Mouse (Mus musculus): ENCODE measurements around the gene Rasgrp2. TPM values are rescaled to one million over a fixed set of nuclear protein-coding genes. Genes with fewer than 3 reads are reported as not detected.

Gene Rasgrp2
- 14.6 and 16.7 TPM in 2 replicates for polyA plus RNA-seq (2016; fragmentation: Nextera tagmentation; extraction: Ambion mirVana)

GRCm38 (mm10) chr19:6399285-6400095, at the start of gene Rasgrp2:
Rasgrp2 (plus strand) TSS chr19:6399340.
- H3K27me3 ChIP-seq (ENCODE audit: low read depth, poor library complexity, severe bottlenecking), result peaks cover 83% of the 10 kb centered on the region
- peak within 1 kb of the TSS; percentile 77 for H3K27ac ChIP-seq
- DNase-seq (ENCODE audit: low spot score), result peak; percentile 51
- WGBS, result 1% methylated on average over 85 of the region's 87 CpGs
- no peaks in the 10 kb centered on the region for H3K9me3 ChIP-seq (replicated peaks)
- H3K4me3 ChIP-seq, result peak within 1 kb of the TSS; percentile 74
- H3K4me1 ChIP-seq, result peaks cover 58% of the 10 kb centered on the region
- H3K36me3 ChIP-seq, result no peaks in the 10 kb centered on the region

- DNase-seq (ENCODE audit: low spot score), result no peak
- Histone ChIP-seq H3K36me3 (peaks cover 50% of the 10 kb centered on the region), H3K27ac (peak overlapping the region; percentile 38; the same call in 1 of the 2 replicates), H3K4me1 (peaks cover 36% of the 10 kb centered on the region), H3K4me3 (no peak overlapping the region), H3K9me3 (replicated peaks) (no peaks in the 10 kb centered on the region), H3K27me3 (ENCODE audit: low read depth, poor library complexity, severe bottlenecking) (no peaks in the 10 kb centered on the region)
- 78% methylated on average over 14 of the region's 14 CpGs for WGBS
Measured at GRCm38 (mm10) chr19:6351431-6352106, 47.6 kb upstream of the Rasgrp2 start.

DNA sequence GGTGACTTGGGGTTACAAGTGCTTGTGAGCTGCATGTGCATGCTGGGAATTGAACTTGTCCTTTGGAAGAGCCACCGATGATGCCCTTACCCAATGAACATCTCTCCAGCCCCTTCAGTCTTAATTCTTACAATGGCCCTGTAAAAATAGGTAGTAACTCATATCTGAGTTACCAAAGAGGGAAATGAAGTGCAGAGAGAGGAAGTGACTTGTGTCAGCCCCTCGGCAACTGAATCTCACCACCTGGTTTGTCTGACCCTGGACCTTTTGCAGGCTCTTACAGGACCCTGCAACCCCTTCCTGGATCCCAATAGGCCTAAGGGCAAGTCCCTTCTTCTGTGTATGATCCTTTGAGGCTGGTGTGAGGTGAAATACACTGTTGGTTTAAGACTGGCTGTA, 47.0 kb upstream of the Rasgrp2 start:
- DNase-seq (ENCODE audit: low spot score), result no peak
- Histone ChIP-seq H3K27ac (no peak overlapping the region), H3K4me3 (no peak overlapping the region), H3K36me3 (peaks cover 45% of the 10 kb centered on the region), H3K9me3 (replicated peaks) (no peaks in the 10 kb centered on the region), H3K4me1 (peaks cover 36% of the 10 kb centered on the region), H3K27me3 (ENCODE audit: low read depth, poor library complexity, severe bottlenecking) (no peaks in the 10 kb centered on the region)
- WGBS, result 89% methylated on average over 2 of the region's 2 CpGs

- peaks cover 34% of the 10 kb centered on the region for H3K36me3 ChIP-seq
- H3K27ac ChIP-seq, result no peak overlapping the region
- peaks cover 20% of the 10 kb centered on the region for H3K4me1 ChIP-seq
- H3K4me3 ChIP-seq, result no peak overlapping the region
- H3K27me3 ChIP-seq (ENCODE audit: low read depth, poor library complexity, severe bottlenecking), result no peaks in the 10 kb centered on the region
- 87% methylated on average over 7 of the region's 7 CpGs for WGBS
- H3K9me3 ChIP-seq (replicated peaks), result no peaks in the 10 kb centered on the region
- DNase-seq (ENCODE audit: low spot score), result no peak
Measured at GRCm38 (mm10) chr19:6354030-6354429, 45.1 kb upstream of the Rasgrp2 start.

DNA sequence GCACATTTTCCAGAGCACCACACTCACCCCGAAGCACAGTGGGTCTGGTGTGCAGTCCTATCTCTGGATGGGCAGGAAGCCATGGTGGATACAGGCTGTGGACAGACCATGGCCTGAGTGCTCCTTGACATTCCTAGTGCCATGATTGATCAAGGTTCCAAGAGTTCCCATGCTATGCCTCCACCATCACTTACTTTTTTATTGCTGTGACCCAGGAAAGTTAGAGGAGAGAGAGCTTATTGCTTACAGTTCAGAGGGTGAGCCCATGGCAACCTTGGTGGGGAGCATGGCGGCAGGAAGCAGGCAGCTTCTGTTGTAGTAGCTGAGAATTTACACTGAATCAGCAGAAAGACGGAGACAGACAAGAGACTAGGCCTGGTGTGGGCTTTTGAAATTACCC, 37.8 kb upstream of the Rasgrp2 start:
- Histone ChIP-seq H3K4me1 (peaks cover 17% of the 10 kb centered on the region), H3K36me3 (peaks cover 26% of the 10 kb centered on the region), H3K27ac (no peak overlapping the region), H3K4me3 (no peak overlapping the region), H3K9me3 (replicated peaks) (no peaks in the 10 kb centered on the region), H3K27me3 (ENCODE audit: low read depth, poor library complexity, severe bottlenecking) (no peaks in the 10 kb centered on the region)
- DNase-seq (ENCODE audit: low spot score), result no peak
- WGBS, result 93% methylated on average over 3 of the region's 3 CpGs

DNA sequence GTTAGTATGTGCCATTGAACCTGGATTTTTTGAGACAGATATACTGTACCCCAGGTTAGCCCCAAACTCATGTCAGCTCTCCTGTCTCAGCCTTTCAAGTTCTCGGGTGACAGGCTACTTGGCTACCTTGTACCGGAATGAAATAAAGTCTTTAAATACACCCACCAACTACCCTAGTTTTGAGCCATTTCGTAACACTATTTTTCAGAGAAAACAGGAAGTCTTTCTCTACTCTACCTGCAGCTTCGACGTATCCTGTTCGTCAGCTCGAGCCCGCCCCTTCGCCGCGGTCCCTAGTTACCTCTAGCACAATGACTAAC, 36.1 kb upstream of the Rasgrp2 start:
- no peaks in the 10 kb centered on the region for H3K27me3 ChIP-seq (ENCODE audit: low read depth, poor library complexity, severe bottlenecking)
- peaks cover 20% of the 10 kb centered on the region for H3K4me1 ChIP-seq
- peaks cover 43% of the 10 kb centered on the region for H3K36me3 ChIP-seq
- H3K27ac ChIP-seq, result peak overlapping the region; percentile 100
- WGBS, result under 1% methylated on average over 11 of the region's 11 CpGs
- no peak for DNase-seq (ENCODE audit: low spot score)
- H3K9me3 ChIP-seq (replicated peaks), result no peaks in the 10 kb centered on the region
- peak overlapping the region; percentile 99 for H3K4me3 ChIP-seq

GRCm38 (mm10) chr19:6363411-6364240, 35.5 kb upstream of the Rasgrp2 start, which contains the start of gene Sf1:
Sf1 (plus strand) TSS chr19:6363690.
- no peaks in the 10 kb centered on the region for H3K9me3 ChIP-seq (replicated peaks)
- peak; percentile 99 for DNase-seq (ENCODE audit: low spot score)
- WGBS, result under 1% methylated on average over 85 of the region's 85 CpGs
- peaks cover 49% of the 10 kb centered on the region for H3K36me3 ChIP-seq
- H3K27ac ChIP-seq, result peak within 1 kb of the TSS; percentile 100
- no peaks in the 10 kb centered on the region for H3K27me3 ChIP-seq (ENCODE audit: low read depth, poor library complexity, severe bottlenecking)
- peaks cover 20% of the 10 kb centered on the region for H3K4me1 ChIP-seq
- peak within 1 kb of the TSS; percentile 99 for H3K4me3 ChIP-seq

GRCm38 (mm10) chr19:6364317-6364725, 34.8 kb upstream of the Rasgrp2 start:
- no peaks in the 10 kb centered on the region for H3K27me3 ChIP-seq (ENCODE audit: low read depth, poor library complexity, severe bottlenecking)
- WGBS, result under 1% methylated on average over 55 of the region's 55 CpGs
- no peaks in the 10 kb centered on the region for H3K9me3 ChIP-seq (replicated peaks)
- H3K4me3 ChIP-seq, result peak overlapping the region; percentile 99
- DNase-seq (ENCODE audit: low spot score), result peak; percentile 93
- peaks cover 20% of the 10 kb centered on the region for H3K4me1 ChIP-seq
- peak overlapping the region; percentile 100 for H3K27ac ChIP-seq
- peaks cover 56% of the 10 kb centered on the region for H3K36me3 ChIP-seq

DNA sequence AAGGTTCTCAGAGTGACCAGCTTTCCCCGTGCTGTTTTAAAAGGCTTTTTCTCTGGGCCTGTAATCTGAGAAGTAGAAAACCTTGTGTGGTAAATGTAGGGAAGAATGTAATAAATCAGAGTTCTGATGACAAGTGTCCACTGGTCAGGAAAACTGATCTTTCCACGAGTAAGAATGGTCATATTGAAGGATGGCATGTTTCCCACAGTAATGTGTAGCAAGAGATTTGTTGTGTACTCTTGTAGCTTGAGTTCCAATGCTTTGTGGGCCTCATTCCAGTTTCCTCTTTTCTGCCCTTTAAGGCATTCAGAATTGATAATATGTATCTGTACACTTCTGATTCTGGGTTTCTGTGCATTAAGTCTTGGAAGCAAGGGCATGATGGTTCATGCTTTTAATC, 34.3 kb upstream of the Rasgrp2 start:
- Histone ChIP-seq H3K4me3 (peak overlapping the region; percentile 99), H3K36me3 (peaks cover 61% of the 10 kb centered on the region), H3K4me1 (peaks cover 20% of the 10 kb centered on the region), H3K27ac (peak overlapping the region; percentile 100), H3K9me3 (replicated peaks) (no peaks in the 10 kb centered on the region), H3K27me3 (ENCODE audit: low read depth, poor library complexity, severe bottlenecking) (no peaks in the 10 kb centered on the region)
- WGBS, result 6% methylated on average over 2 of the region's 2 CpGs
- no peak for DNase-seq (ENCODE audit: low spot score)

DNA sequence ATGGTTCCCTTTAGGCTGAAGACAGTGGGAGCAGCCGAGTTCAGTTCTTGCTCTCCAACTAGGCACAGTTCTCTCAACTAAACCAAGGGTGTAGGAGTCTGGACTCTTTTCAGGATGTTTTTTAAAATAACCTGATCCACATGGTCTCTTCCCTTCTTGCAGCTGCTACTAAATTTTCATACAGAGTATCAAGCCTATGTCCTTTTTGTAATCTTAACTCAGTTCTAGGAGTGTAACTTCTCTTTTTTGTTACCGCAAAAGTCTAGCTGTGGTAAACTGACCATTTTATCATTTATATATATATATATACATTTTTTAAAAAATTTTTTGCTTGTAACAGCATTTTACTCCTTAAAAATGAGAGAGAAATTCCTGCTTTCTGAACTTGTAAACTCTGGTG, 29.0 kb upstream of the Rasgrp2 start:
- Histone ChIP-seq H3K4me1 (peaks cover 12% of the 10 kb centered on the region), H3K27me3 (ENCODE audit: low read depth, poor library complexity, severe bottlenecking) (no peaks in the 10 kb centered on the region), H3K36me3 (peaks cover 99% of the 10 kb centered on the region), H3K4me3 (no peak overlapping the region), H3K9me3 (replicated peaks) (no peaks in the 10 kb centered on the region), H3K27ac (no peak overlapping the region)
- WGBS, result 90% methylated on average over 2 of the region's 2 CpGs
- DNase-seq (ENCODE audit: low spot score), result no peak

DNA sequence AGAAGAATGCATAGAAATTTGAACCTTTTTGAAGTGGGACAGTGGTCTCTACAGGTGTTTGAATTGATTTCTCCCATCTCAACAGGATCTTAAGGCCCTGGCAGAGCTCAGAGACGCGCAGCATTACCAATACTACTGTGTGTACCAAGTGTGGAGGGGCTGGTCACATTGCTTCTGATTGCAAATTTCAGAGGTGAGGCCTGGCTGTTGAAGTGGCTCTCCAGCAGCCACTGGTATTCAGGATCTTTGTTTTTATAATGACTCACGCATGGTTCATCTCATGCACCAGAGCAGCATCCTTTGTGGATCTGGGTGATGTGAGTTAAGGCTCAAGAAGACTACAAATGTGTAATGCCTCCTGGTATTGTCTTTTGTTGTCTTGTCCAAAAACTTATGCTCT, 26.7 kb upstream of the Rasgrp2 start:
- no peak overlapping the region for H3K27ac ChIP-seq
- WGBS, result 95% methylated on average over 3 of the region's 3 CpGs
- no peak overlapping the region for H3K4me3 ChIP-seq
- no peaks in the 10 kb centered on the region for H3K9me3 ChIP-seq (replicated peaks)
- H3K27me3 ChIP-seq (ENCODE audit: low read depth, poor library complexity, severe bottlenecking), result no peaks in the 10 kb centered on the region
- peaks cover 99% of the 10 kb centered on the region for H3K36me3 ChIP-seq
- no peak for DNase-seq (ENCODE audit: low spot score)
- H3K4me1 ChIP-seq, result no peaks in the 10 kb centered on the region

DNA sequence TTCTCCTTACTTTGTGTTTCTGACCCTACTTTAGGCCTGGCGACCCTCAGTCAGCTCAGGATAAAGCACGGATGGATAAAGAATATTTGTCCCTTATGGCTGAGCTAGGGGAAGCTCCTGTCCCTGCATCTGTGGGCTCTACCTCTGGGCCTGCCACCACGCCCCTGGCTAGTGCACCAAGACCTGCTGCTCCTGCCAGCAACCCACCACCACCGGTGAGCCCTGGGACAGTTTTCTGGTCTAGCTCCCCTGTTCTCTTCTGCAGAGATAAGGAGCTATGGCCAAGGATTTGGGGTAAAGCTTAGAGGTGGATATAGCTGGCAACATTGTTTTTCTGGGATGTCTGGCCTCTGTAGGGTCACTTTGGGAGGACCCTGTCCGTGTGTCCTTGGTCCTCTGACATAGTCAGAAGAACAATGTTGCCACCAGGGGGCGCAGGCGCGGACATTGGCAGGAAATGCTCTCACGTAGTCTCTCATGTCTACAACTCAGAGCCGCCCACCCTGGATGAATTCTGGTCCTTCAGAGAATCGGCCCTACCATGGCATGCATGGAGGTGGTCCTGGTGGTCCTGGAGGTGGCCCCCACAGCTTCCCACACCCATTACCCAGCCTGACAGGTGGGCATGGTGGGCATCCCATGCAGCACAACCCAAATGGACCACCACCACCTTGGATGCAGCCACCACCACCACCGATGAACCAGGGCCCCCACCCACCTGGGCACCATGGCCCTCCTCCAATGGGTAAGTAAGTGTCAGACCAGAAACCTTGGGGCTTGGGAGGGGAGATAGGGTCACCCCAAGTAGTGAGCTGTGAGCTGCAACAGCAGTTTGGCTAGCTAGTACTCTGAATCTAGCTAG, 25.4 kb upstream of the Rasgrp2 start:
- WGBS, result 79% methylated on average over 12 of the region's 12 CpGs
- DNase-seq (ENCODE audit: low spot score), result peak; percentile 82
- Histone ChIP-seq H3K4me1 (no peaks in the 10 kb centered on the region), H3K27ac (no peak overlapping the region), H3K27me3 (ENCODE audit: low read depth, poor library complexity, severe bottlenecking) (no peaks in the 10 kb centered on the region), H3K36me3 (peaks cover 99% of the 10 kb centered on the region), H3K4me3 (0 out of 2 replicates have a peak overlapping the region, but pooled peaks have one; percentile 6), H3K9me3 (replicated peaks) (no peaks in the 10 kb centered on the region)

Data from limb, embryonic 10.5 days (tissue).